Mouse (Mus musculus): ENCODE measurements at regions not wholly inside any gene's neighbourhood (a gene's known extent, or its start where the extent isn't known, plus 50 kb on each side); places are given as distances from the start of the nearest gene placed in this dataset.

GRCm38 (mm10) chr1:161607446-161607845 is 113.0 kb downstream of the Tnfsf18 start:
- no peak overlapping the region for H3K9ac ChIP-seq (ENCODE audit: insufficient read depth, low read depth, low read length, poor library complexity, severe bottlenecking)
- in situ Hi-C loops (cut with MboI; ENCODE audit: low sequenced_read_pairs in 2 of 2, unreplicated experiment in 2 of 2): no loop called here

GRCm38 (mm10) chr1:161602150-161602549 is 107.7 kb downstream of the Tnfsf18 start:
- in situ Hi-C loops (cut with MboI; ENCODE audit: low sequenced_read_pairs in 2 of 2, unreplicated experiment in 2 of 2): no loop called here
- no peak for TF ChIP-seq HCFC1 (IDR thresholded peaks at IDR 0.05; ENCODE audit: borderline replicate concordance, insufficient read depth, low read length)
- TF ChIP-seq MAFK (IDR thresholded peaks at IDR 0.05; ENCODE audit: insufficient read depth, low read depth, low read length): no peak
- no peak for TF ChIP-seq ZC3H11A (IDR thresholded peaks at IDR 0.05; ENCODE audit: borderline replicate concordance, low read depth, low read length)
- no peak for TF ChIP-seq CHD2 (IDR thresholded peaks at IDR 0.05; ENCODE audit: low read depth, low read length)
- no peak for TF ChIP-seq ZNF384 (IDR thresholded peaks at IDR 0.05; ENCODE audit: low read depth, low read length)
- H3K27ac ChIP-seq (ENCODE audit: insufficient read depth, low read depth, low read length, poor library complexity, severe bottlenecking): no peak overlapping the region
- no peak for DNase-seq (ENCODE audit: low read depth, low spot score)
- H3K9ac ChIP-seq (ENCODE audit: insufficient read depth, low read depth, low read length, poor library complexity, severe bottlenecking): no peak overlapping the region
- no peaks in the 10 kb centered on the region for H3K36me3 ChIP-seq (ENCODE audit: control insufficient read depth, insufficient read depth, low read length, poor library complexity, severe bottlenecking)
- H3K4me3 ChIP-seq (ENCODE audit: insufficient read depth in 1 of 2, low read depth in 1 of 2, low read length in 2 of 2, poor library complexity in 1 of 2, severe bottlenecking in 1 of 2): no peak overlapping the region
- H3K4me1 ChIP-seq (ENCODE audit: control insufficient read depth in 2 of 2, insufficient read depth in 2 of 2, low read length in 2 of 2, poor library complexity in 1 of 2): no peaks in the 10 kb centered on the region
- no peaks in the 10 kb centered on the region for H3K9me3 ChIP-seq (ENCODE audit: control insufficient read depth, insufficient read depth, low read depth, low read length)

More at GRCm38 (mm10) chr1:161607446-161607845, 113.0 kb downstream of the Tnfsf18 start:
- Histone ChIP-seq H3K9me3 (ENCODE audit: control insufficient read depth, insufficient read depth, low read depth, low read length) (no peaks in the 10 kb centered on the region), H3K27ac (ENCODE audit: insufficient read depth, low read depth, low read length, poor library complexity, severe bottlenecking) (no peak overlapping the region), H3K4me3 (ENCODE audit: insufficient read depth in 1 of 2, low read depth in 1 of 2, low read length in 2 of 2, poor library complexity in 1 of 2, severe bottlenecking in 1 of 2) (no peak overlapping the region), H3K4me1 (ENCODE audit: control insufficient read depth in 2 of 2, insufficient read depth in 2 of 2, low read length in 2 of 2, poor library complexity in 1 of 2) (no peaks in the 10 kb centered on the region), H3K36me3 (ENCODE audit: control insufficient read depth, insufficient read depth, low read length, poor library complexity, severe bottlenecking) (no peaks in the 10 kb centered on the region)
- TF ChIP-seq ZNF384 (IDR thresholded peaks at IDR 0.05; ENCODE audit: low read depth, low read length): no peak
- TF ChIP-seq ZC3H11A (IDR thresholded peaks at IDR 0.05; ENCODE audit: borderline replicate concordance, low read depth, low read length): no peak
- no peak for TF ChIP-seq MAFK (IDR thresholded peaks at IDR 0.05; ENCODE audit: insufficient read depth, low read depth, low read length)
- no peak for TF ChIP-seq HCFC1 (IDR thresholded peaks at IDR 0.05; ENCODE audit: borderline replicate concordance, insufficient read depth, low read length)
- no peak for TF ChIP-seq CHD2 (IDR thresholded peaks at IDR 0.05; ENCODE audit: low read depth, low read length)
- no peak for DNase-seq (ENCODE audit: low read depth, low spot score)

- TF ChIP-seq HCFC1 (IDR thresholded peaks at IDR 0.05; ENCODE audit: borderline replicate concordance, insufficient read depth, low read length) (no peak), ZNF384 (IDR thresholded peaks at IDR 0.05; ENCODE audit: low read depth, low read length) (no peak), ZC3H11A (IDR thresholded peaks at IDR 0.05; ENCODE audit: borderline replicate concordance, low read depth, low read length) (no peak), CHD2 (IDR thresholded peaks at IDR 0.05; ENCODE audit: low read depth, low read length) (no peak), MAFK (IDR thresholded peaks at IDR 0.05; ENCODE audit: insufficient read depth, low read depth, low read length) (no peak)
- Histone ChIP-seq H3K36me3 (ENCODE audit: control insufficient read depth, insufficient read depth, low read length, poor library complexity, severe bottlenecking) (no peaks in the 10 kb centered on the region), H3K9ac (ENCODE audit: insufficient read depth, low read depth, low read length, poor library complexity, severe bottlenecking) (no peak overlapping the region), H3K4me3 (ENCODE audit: insufficient read depth in 1 of 2, low read depth in 1 of 2, low read length in 2 of 2, poor library complexity in 1 of 2, severe bottlenecking in 1 of 2) (no peak overlapping the region), H3K9me3 (ENCODE audit: control insufficient read depth, insufficient read depth, low read depth, low read length) (no peaks in the 10 kb centered on the region), H3K27ac (ENCODE audit: insufficient read depth, low read depth, low read length, poor library complexity, severe bottlenecking) (no peak overlapping the region), H3K4me1 (ENCODE audit: control insufficient read depth in 2 of 2, insufficient read depth in 2 of 2, low read length in 2 of 2, poor library complexity in 1 of 2) (no peaks in the 10 kb centered on the region)
- in situ Hi-C loops (cut with MboI; ENCODE audit: low sequenced_read_pairs in 2 of 2, unreplicated experiment in 2 of 2): no loop called here
- DNase-seq (ENCODE audit: low read depth, low spot score): no peak
These were observed 106.7 kb downstream of the Tnfsf18 start for GRCm38 (mm10) chr1:161601167-161601566.

- in situ Hi-C loops (cut with MboI; ENCODE audit: low sequenced_read_pairs in 2 of 2, unreplicated experiment in 2 of 2): no loop called here
- no peak for DNase-seq (ENCODE audit: low read depth, low spot score)
- H3K4me3 ChIP-seq (ENCODE audit: insufficient read depth in 1 of 2, low read depth in 1 of 2, low read length in 2 of 2, poor library complexity in 1 of 2, severe bottlenecking in 1 of 2): no peak overlapping the region
- H3K36me3 ChIP-seq (ENCODE audit: control insufficient read depth, insufficient read depth, low read length, poor library complexity, severe bottlenecking): no peaks in the 10 kb centered on the region
- no peaks in the 10 kb centered on the region for H3K4me1 ChIP-seq (ENCODE audit: control insufficient read depth in 2 of 2, insufficient read depth in 2 of 2, low read length in 2 of 2, poor library complexity in 1 of 2)
- no peak overlapping the region for H3K9ac ChIP-seq (ENCODE audit: insufficient read depth, low read depth, low read length, poor library complexity, severe bottlenecking)
- TF ChIP-seq MAFK (IDR thresholded peaks at IDR 0.05; ENCODE audit: insufficient read depth, low read depth, low read length) (no peak), HCFC1 (IDR thresholded peaks at IDR 0.05; ENCODE audit: borderline replicate concordance, insufficient read depth, low read length) (no peak), ZC3H11A (IDR thresholded peaks at IDR 0.05; ENCODE audit: borderline replicate concordance, low read depth, low read length) (no peak), ZNF384 (IDR thresholded peaks at IDR 0.05; ENCODE audit: low read depth, low read length) (no peak), CHD2 (IDR thresholded peaks at IDR 0.05; ENCODE audit: low read depth, low read length) (no peak)
- no peaks in the 10 kb centered on the region for H3K9me3 ChIP-seq (ENCODE audit: control insufficient read depth, insufficient read depth, low read depth, low read length)
- H3K27ac ChIP-seq (ENCODE audit: insufficient read depth, low read depth, low read length, poor library complexity, severe bottlenecking): no peak overlapping the region
These were observed 103.7 kb downstream of the Tnfsf18 start for GRCm38 (mm10) chr1:161598167-161598566.

GRCm38 (mm10) chr1:161576530-161576929 is 82.1 kb downstream of the Tnfsf18 start:
- Histone ChIP-seq H3K27ac (ENCODE audit: insufficient read depth, low read depth, low read length, poor library complexity, severe bottlenecking) (no peak overlapping the region), H3K4me3 (ENCODE audit: insufficient read depth in 1 of 2, low read depth in 1 of 2, low read length in 2 of 2, poor library complexity in 1 of 2, severe bottlenecking in 1 of 2) (no peak overlapping the region), H3K36me3 (ENCODE audit: control insufficient read depth, insufficient read depth, low read length, poor library complexity, severe bottlenecking) (no peaks in the 10 kb centered on the region), H3K9ac (ENCODE audit: insufficient read depth, low read depth, low read length, poor library complexity, severe bottlenecking) (no peak overlapping the region), H3K4me1 (ENCODE audit: control insufficient read depth in 2 of 2, insufficient read depth in 2 of 2, low read length in 2 of 2, poor library complexity in 1 of 2) (no peaks in the 10 kb centered on the region), H3K9me3 (ENCODE audit: control insufficient read depth, insufficient read depth, low read depth, low read length) (no peaks in the 10 kb centered on the region)
- TF ChIP-seq CHD2 (IDR thresholded peaks at IDR 0.05; ENCODE audit: low read depth, low read length) (no peak), ZC3H11A (IDR thresholded peaks at IDR 0.05; ENCODE audit: borderline replicate concordance, low read depth, low read length) (no peak), ZNF384 (IDR thresholded peaks at IDR 0.05; ENCODE audit: low read depth, low read length) (no peak), MAFK (IDR thresholded peaks at IDR 0.05; ENCODE audit: insufficient read depth, low read depth, low read length) (no peak), HCFC1 (IDR thresholded peaks at IDR 0.05; ENCODE audit: borderline replicate concordance, insufficient read depth, low read length) (no peak)
- in situ Hi-C loops (cut with MboI; ENCODE audit: low sequenced_read_pairs in 2 of 2, unreplicated experiment in 2 of 2): no loop called here
- no peak for DNase-seq (ENCODE audit: low read depth, low spot score)

All from ES-E14 (cell line).